Mouse (Mus musculus) gonadal fat pad, adult 2 months (tissue): ENCODE data around the gene Wfikkn2. TPM values are rescaled to one million over a fixed set of nuclear protein-coding genes. Genes with fewer than 3 reads are reported as not detected.

Source experiments
- DNase-seq: peaks from one replicate; pipeline ENCODE4 v3.0.0-alpha.2; 2012; ENCODE audit warnings: low read depth
- polyA plus RNA-seq: library from polyadenylated mRNA; depleted of rRNA; stranded (reverse); fragments of >200 nt; gene quantifications from 2 replicates; pipeline ENCODE4 v1.2.3, GENCODE M21; 2012; rRNA removed

Gene Wfikkn2
- polyA plus RNA-seq, 1 experiment: 2.6 TPM

GRCm38 (mm10) chr11:94196311-94196710, 49.5 kb downstream of the Wfikkn2 start:
- DNase-seq: no peak

DNA sequence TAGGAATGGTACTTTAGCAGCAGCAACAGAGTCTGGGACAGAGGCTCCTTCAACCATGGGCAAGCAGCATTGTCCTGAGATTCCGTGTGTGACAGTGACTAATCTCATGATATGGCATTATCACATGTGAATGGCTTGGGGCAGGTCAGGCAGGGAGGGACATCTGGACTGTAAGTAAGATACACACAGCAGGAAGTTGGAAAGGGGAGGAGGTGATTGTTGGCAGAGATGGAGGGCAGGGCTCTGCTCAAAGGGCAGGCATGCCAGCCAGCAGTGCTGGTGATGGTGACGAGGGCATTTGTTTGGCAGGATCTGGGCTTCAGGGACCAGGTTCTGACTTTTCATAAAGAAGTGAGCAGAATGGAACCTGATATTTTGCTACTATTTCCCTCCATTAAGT, 52.7 kb downstream of the Wfikkn2 start:
- DNase-seq: no peak

DNA sequence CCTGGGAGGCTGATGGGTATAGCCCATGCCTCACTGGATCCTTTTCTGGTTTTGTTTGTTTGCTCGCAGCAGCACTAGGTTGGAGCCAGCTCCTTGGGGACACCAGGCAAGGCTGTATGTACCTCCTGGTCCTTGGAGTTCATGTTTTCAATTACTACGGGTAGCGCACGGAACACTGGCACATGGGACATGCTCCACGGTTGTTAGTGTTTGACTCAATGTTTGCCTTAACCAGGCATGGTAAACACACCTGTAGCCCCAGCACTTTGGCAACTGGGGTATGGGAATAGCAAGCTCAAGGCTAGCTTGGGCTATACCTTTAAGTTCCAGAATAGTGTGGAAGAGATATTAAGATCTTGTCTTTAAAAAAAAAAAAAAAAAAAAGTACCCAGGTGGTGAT, 55.1 kb downstream of the Wfikkn2 start:
- DNase-seq: no peak

DNA sequence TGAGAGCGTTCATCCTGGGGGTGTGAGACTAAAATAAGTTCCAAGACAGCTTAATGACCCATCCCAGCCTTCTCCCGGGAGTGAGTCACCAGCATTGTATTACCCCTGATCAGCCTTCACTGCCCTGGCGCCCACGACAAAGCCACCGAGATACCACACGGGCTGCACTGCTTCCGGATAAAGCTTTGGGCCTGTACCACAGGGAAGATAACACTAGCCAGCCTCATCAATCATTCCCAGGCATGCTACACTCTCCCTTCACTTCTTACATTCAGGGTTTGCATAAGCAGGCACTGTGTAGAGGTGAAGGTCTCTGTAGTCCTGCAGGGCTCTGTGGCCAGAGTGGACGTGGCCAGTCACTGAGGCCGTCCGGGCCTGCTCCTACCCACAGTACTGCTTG, 56.2 kb downstream of the Wfikkn2 start:
- no peak for DNase-seq

Other genes with a start within 250 kb of the Wfikkn2 start
- 23.5 and 25.7 TPM in 2 replicates for gene Spag9, start 249.9 kb downstream of the Wfikkn2 start, polyA plus RNA-seq
- 23.7 and 23.8 TPM in 2 replicates for gene Tob1, start 34.6 kb downstream of the Wfikkn2 start, polyA plus RNA-seq
- gene Gm21885, start 35.9 kb upstream of the Wfikkn2 start, polyA plus RNA-seq: not detected in 2 replicates
- 16.5 and 17.1 TPM in 2 replicates for gene Luc7l3, start 76.0 kb upstream of the Wfikkn2 start, polyA plus RNA-seq
- gene Ankrd40, start 82.0 kb upstream of the Wfikkn2 start, polyA plus RNA-seq: 132 and 151 TPM in 2 replicates
- gene Abcc3, start 147.0 kb upstream of the Wfikkn2 start, polyA plus RNA-seq: 48.4 and 72.9 TPM in 2 replicates
- 12.6 and 15.6 TPM in 2 replicates for gene Cacna1g, start 228.2 kb upstream of the Wfikkn2 start, polyA plus RNA-seq
- 4.4 and 7.0 TPM in 2 replicates for gene Spata20, start 240.2 kb upstream of the Wfikkn2 start, polyA plus RNA-seq